Mouse (Mus musculus) limb, embryonic 14.5 days (tissue): ENCODE measurements around the gene Sspo. TPM values are rescaled to one million over a fixed set of nuclear protein-coding genes. Genes with fewer than 3 reads are reported as not detected.

Experiments
- ATAC-seq: fragments of 200-750 bp; cut with Nextera tagmentation; 2 replicates; pipeline ENCODE4 v1.8.0; 2017; ENCODE audit warnings: low read depth, moderate number of reproducible peaks, moderate TSS enrichment; ENCODE audit not compliant: low FRiP score
- DNase-seq: peaks from one replicate; pipeline ENCODE4 v3.0.0-alpha.2; 2015; ENCODE audit warnings: low spot score
- H3K27ac ChIP-seq: fragments of 300-500 bp; sonication (generic); replicated peaks from 2 replicates; pipeline ENCODE4 v1.5.1; 2014; ENCODE audit warnings: low read depth, mild to moderate bottlenecking, low read length, moderate library complexity, mixed read lengths
- H3K27me3 ChIP-seq: fragments of 300-500 bp; sonication (generic); 2 replicates; pipeline ENCODE4 v1.6.1; 2014; ENCODE audit warnings: low read length, mixed read lengths; ENCODE audit not compliant: control insufficient read depth, insufficient read depth
- H3K36me3 ChIP-seq: fragments of 300-500 bp; sonication (generic); 2 replicates; pipeline ENCODE4 v1.6.1; 2014; ENCODE audit warnings: mild to moderate bottlenecking, low read length, moderate library complexity, mixed read lengths; ENCODE audit not compliant: control insufficient read depth, insufficient read depth
- H3K4me1 ChIP-seq: fragments of 300-500 bp; sonication (generic); 2 replicates; pipeline ENCODE4 v1.6.1; 2014; ENCODE audit warnings: antibody characterized with exemption, low read length, mixed read lengths; ENCODE audit not compliant: control insufficient read depth, insufficient read depth
- H3K4me2 ChIP-seq: fragments of 300-500 bp; sonication (generic); replicated peaks from 2 replicates; pipeline ENCODE4 v1.6.1; 2014; ENCODE audit warnings: low read depth, mild to moderate bottlenecking, low read length, moderate library complexity; ENCODE audit not compliant: severe bottlenecking
- H3K4me3 ChIP-seq: fragments of 300-500 bp; sonication (generic); replicated peaks from 2 replicates; pipeline ENCODE4 v1.5.1; 2014; ENCODE audit warnings: low read length
- H3K9ac ChIP-seq: fragments of 300-500 bp; sonication (generic); 2 replicates; pipeline ENCODE4 v1.6.1; 2014; ENCODE audit warnings: mild to moderate bottlenecking, low read depth, low read length, moderate library complexity; ENCODE audit not compliant: severe bottlenecking
- H3K9me3 ChIP-seq: fragments of 300-500 bp; sonication (generic); 2 replicates; pipeline ENCODE4 v1.6.1; 2016; ENCODE audit warnings: low read length; ENCODE audit not compliant: control insufficient read depth
- POLR2A ChIP-seq: fragments of 200-500 bp; IDR thresholded peaks from 2 replicates; pipeline ENCODE4 v1.8.0; 2012; ENCODE audit warnings: inconsistent platforms, mild to moderate bottlenecking, moderate library complexity, borderline replicate concordance; ENCODE audit not compliant: insufficient read depth, insufficient read length; ENCODE audit errors: extremely low read depth
- WGBS: fragments of 180-500 bp; shearing (Covaris S2); extraction: QIAGEN DNeasy Blood & Tissue Kit; methylation state at CpG from one replicate; pipeline ENCODE4 v1.1.7; 2014; 5-methylcytosine and 5-hydroxymethylcytosine counted together
- polyA plus RNA-seq, 2 experiments: library from polyadenylated mRNA; depleted of rRNA in 1 of 2; stranded (reverse) in 1 of 2; unstranded in 1 of 2; fragments of >200 nt; fragmentation: Nextera tagmentation in 1 of 2; extraction: Ambion mirVana in 1 of 2; gene quantifications; 2 replicates each; pipeline versions ENCODE4 v1.2.1 to v1.2.3; 2012 to 2014

Gene Sspo
- polyA plus RNA-seq, 2 experiments = 0.07 to 1.2 TPM

GRCm38 (mm10) chr6:48466715-48467114, 18.7 kb downstream of the Sspo start:
- 42% methylated on average over 6 of the region's 6 CpGs for WGBS
- ATAC-seq (no peak), DNase-seq (no peak)
- no peak for TF ChIP-seq POLR2A
- Histone ChIP-seq H3K27me3 (no peaks in the 10 kb centered on the region), H3K27ac (no peak overlapping the region), H3K4me2 (no peak overlapping the region), H3K4me3 (no peak overlapping the region), H3K9ac (no peak overlapping the region), H3K36me3 (no peaks in the 10 kb centered on the region), H3K9me3 (no peaks in the 10 kb centered on the region), H3K4me1 (no peaks in the 10 kb centered on the region)

GRCm38 (mm10) chr6:48467490-48467889, 19.5 kb downstream of the Sspo start:
- Histone ChIP-seq H3K9ac (no peak overlapping the region), H3K27me3 (no peaks in the 10 kb centered on the region), H3K9me3 (no peaks in the 10 kb centered on the region), H3K4me1 (no peaks in the 10 kb centered on the region), H3K4me3 (no peak overlapping the region), H3K36me3 (no peaks in the 10 kb centered on the region), H3K27ac (no peak overlapping the region), H3K4me2 (no peak overlapping the region)
- 75% methylated on average over 7 of the region's 7 CpGs for WGBS
- ATAC-seq = no peak
- no peak for TF ChIP-seq POLR2A
- DNase-seq = no peak

GRCm38 (mm10) chr6:48470739-48471138, 22.7 kb downstream of the Sspo start:
- H3K4me3 ChIP-seq = no peak overlapping the region
- no peak for TF ChIP-seq POLR2A
- DNase-seq (no peak), ATAC-seq (no peak)
- no peaks in the 10 kb centered on the region for H3K9me3 ChIP-seq
- no peak overlapping the region for H3K27ac ChIP-seq
- H3K27me3 ChIP-seq = no peaks in the 10 kb centered on the region
- H3K4me1 ChIP-seq = no peaks in the 10 kb centered on the region
- WGBS = 88% methylated on average over 2 of the region's 2 CpGs
- H3K36me3 ChIP-seq = no peaks in the 10 kb centered on the region
- H3K4me2 ChIP-seq = no peak overlapping the region
- no peak overlapping the region for H3K9ac ChIP-seq

DNA sequence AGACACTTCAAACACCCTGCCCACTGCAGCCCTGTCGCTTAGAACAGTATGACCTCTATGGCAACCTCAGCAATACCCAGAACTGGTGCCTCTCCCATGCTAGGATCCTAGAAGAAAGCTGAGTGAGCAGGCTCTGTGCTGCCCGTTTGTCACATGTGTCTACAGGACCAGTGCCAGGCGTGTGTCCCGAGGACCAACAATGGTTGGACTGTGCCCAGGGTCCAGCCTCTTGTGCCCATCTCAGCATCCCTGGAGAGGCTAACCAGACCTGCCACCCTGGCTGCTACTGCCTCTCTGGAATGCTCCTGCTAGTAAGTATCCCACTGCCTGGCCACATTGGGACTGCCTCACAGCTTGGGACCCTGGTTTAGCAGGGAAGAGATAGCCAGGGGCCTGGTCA, 30.4 kb downstream of the Sspo start:
- no peak overlapping the region for H3K9ac ChIP-seq
- WGBS = 80% methylated on average over 4 of the region's 4 CpGs
- no peaks in the 10 kb centered on the region for H3K27me3 ChIP-seq
- no peak overlapping the region for H3K4me2 ChIP-seq
- H3K36me3 ChIP-seq = no peaks in the 10 kb centered on the region
- no peak for DNase-seq
- no peak for TF ChIP-seq POLR2A
- H3K4me1 ChIP-seq = peaks cover 6% of the 10 kb centered on the region; the same call in 1 of the 2 replicates
- H3K27ac ChIP-seq = no peak overlapping the region
- H3K9me3 ChIP-seq = no peaks in the 10 kb centered on the region
- no peak for ATAC-seq
- H3K4me3 ChIP-seq = no peak overlapping the region

DNA sequence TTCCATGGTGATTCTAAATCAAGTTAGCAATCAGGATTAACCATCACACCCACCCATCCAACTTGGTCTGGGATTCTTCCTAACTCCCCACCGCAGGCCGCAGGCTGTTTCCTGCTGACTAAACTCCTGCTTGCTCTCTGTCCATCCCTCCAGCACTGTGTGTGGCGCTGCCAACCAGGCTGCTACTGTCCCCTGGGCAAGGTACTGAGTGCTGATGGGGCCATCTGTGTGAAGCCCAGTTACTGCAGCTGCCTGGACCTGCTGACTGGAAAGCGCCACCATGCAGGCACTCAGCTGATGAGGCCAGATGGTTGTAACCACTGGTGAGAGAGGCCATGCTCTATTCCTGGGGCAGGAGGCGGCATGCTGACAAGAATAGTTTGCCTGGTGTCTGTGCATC, 34.5 kb downstream of the Sspo start:
- peaks cover 9% of the 10 kb centered on the region for H3K4me1 ChIP-seq
- no peak overlapping the region; the same call in 1 of the 2 replicates for H3K9ac ChIP-seq
- no peak for TF ChIP-seq POLR2A
- WGBS = 73% methylated on average over 5 of the region's 5 CpGs
- no peaks in the 10 kb centered on the region for H3K36me3 ChIP-seq
- no peaks in the 10 kb centered on the region for H3K27me3 ChIP-seq
- no peak for ATAC-seq
- no peak overlapping the region for H3K4me2 ChIP-seq
- no peak for DNase-seq
- H3K4me3 ChIP-seq = no peak overlapping the region
- H3K27ac ChIP-seq = no peak overlapping the region
- no peaks in the 10 kb centered on the region for H3K9me3 ChIP-seq
